Mouse (Mus musculus): Measurements from ENCODE around the gene Zranb3. TPM values are rescaled to one million over a fixed set of nuclear protein-coding genes. Genes with fewer than 3 reads are reported as not detected.

Gene Zranb3
- polyA plus RNA-seq, 1 experiment from 2014 or later: 1.4 TPM

DNA sequence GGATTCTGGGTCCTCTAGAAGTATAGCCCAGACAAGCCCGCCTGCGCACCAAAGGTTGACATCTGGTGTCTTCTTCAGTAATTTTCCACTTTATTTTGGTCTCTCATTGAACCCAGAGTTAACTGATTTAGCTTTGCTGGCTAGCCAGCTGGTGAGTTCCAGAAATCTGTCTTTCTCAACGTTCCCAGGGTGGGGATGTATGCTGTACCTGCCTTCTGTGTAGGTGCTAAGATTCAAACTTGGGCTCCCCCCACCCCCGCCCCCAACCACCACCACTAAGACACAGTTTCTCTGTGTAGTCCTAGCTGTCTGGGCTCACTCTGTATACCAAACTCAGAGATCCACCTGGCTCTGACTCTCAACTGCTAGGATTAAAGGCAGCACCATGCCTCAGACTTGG is 128.8 kb downstream of the Zranb3 start:
- H3K27me3 ChIP-seq (ENCODE audit: control insufficient read depth, insufficient read depth, low read length): no peaks in the 10 kb centered on the region
- TF ChIP-seq EP300 (optimal IDR thresholded peaks at IDR 0.05): no peak
- no peak for TF ChIP-seq CTCF (IDR thresholded peaks at IDR 0.05; ENCODE audit: low read depth)
- H3K4me3 ChIP-seq (ENCODE audit: low read depth, low read length): no peak overlapping the region
- no peak overlapping the region for H3K27ac ChIP-seq (replicated peaks)
- no peak overlapping the region for H3K4me2 ChIP-seq (replicated peaks; ENCODE audit: low read depth)
- H3K9me3 ChIP-seq (ENCODE audit: control insufficient read depth, low read length): no peaks in the 10 kb centered on the region
- WGBS: 89% methylated on average over 4 of the region's 4 CpGs
- ATAC-seq (ENCODE audit: low FRiP score, low TSS enrichment) (no peak), DNase-seq (ENCODE audit: low spot score) (no peak)
- H3K4me1 ChIP-seq (replicated peaks; ENCODE audit: control insufficient read depth, insufficient read depth): no peaks in the 10 kb centered on the region
- no peak overlapping the region for H3K9ac ChIP-seq (ENCODE audit: low read length)
- no peaks in the 10 kb centered on the region for H3K36me3 ChIP-seq (ENCODE audit: control insufficient read depth, insufficient read depth, low read length)

DNA sequence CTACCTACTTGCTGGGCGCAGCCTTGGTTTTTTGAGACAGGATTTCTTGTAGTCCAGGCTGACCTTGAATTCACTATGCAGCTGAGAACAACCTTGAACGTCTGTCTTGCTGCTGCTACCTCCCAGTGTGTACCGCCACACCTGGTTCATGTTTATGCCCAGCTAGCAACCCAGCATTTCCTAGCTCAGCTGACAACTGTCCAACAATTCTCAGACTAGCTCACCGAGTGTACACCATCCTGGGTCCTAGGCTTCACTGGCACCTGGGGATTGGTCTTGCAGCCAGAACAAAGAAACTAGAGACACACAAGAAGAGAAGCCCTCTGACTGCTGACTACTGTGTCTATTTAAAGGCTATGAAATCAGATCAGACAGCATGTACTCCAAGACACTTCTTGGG is 132.0 kb downstream of the Zranb3 start:
- no peaks in the 10 kb centered on the region for H3K27me3 ChIP-seq (ENCODE audit: control insufficient read depth, insufficient read depth, low read length)
- 81% methylated on average over 4 of the region's 4 CpGs for WGBS
- ATAC-seq (ENCODE audit: low FRiP score, low TSS enrichment): no peak

DNA sequence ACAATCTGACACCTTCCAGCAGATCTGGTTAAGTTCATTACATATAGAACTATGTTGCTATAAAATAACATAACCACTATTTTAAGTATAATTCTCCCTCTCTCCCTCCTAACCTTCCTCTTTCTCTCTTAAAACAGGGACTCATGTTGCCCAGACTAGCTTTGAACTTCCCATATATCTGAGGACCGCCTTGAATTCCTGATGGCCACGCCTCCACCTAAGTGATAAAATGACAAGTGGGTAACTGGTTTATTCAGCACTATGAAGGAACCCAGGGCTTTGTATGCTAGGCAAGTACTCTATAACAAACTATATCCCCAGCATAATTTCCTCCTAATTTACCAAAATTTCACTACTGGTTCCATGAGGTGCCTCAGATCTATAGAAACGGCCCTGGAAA is 139.5 kb downstream of the Zranb3 start:
- H3K9ac ChIP-seq (ENCODE audit: low read length): no peak overlapping the region
- no peak overlapping the region for H3K27ac ChIP-seq (replicated peaks)
- no peak overlapping the region for H3K4me2 ChIP-seq (replicated peaks; ENCODE audit: low read depth)
- no peak for TF ChIP-seq EP300 (optimal IDR thresholded peaks at IDR 0.05)
- no peak for TF ChIP-seq CTCF (IDR thresholded peaks at IDR 0.05; ENCODE audit: low read depth)
- no peaks in the 10 kb centered on the region for H3K27me3 ChIP-seq (ENCODE audit: control insufficient read depth, insufficient read depth, low read length)
- 82% methylated on average over 3 of the region's 3 CpGs for WGBS
- H3K9me3 ChIP-seq (ENCODE audit: control insufficient read depth, low read length): no peaks in the 10 kb centered on the region
- no peaks in the 10 kb centered on the region for H3K36me3 ChIP-seq (ENCODE audit: control insufficient read depth, insufficient read depth, low read length)
- H3K4me1 ChIP-seq (replicated peaks; ENCODE audit: control insufficient read depth, insufficient read depth): no peaks in the 10 kb centered on the region
- H3K4me3 ChIP-seq (ENCODE audit: low read depth, low read length): no peak overlapping the region
- no peak for ATAC-seq (ENCODE audit: low FRiP score, low TSS enrichment)
- no peak for DNase-seq (ENCODE audit: low spot score)

More for the DNA sequence above, 132.0 kb downstream of the Zranb3 start:
- H3K4me3 ChIP-seq (ENCODE audit: low read depth, low read length): no peak overlapping the region
- no peaks in the 10 kb centered on the region for H3K36me3 ChIP-seq (ENCODE audit: control insufficient read depth, insufficient read depth, low read length)
- H3K9ac ChIP-seq (ENCODE audit: low read length): no peak overlapping the region
- TF ChIP-seq EP300 (optimal IDR thresholded peaks at IDR 0.05): no peak
- no peak for TF ChIP-seq CTCF (IDR thresholded peaks at IDR 0.05; ENCODE audit: low read depth)
- H3K27ac ChIP-seq (replicated peaks): no peak overlapping the region
- no peak for DNase-seq (ENCODE audit: low spot score)
- no peaks in the 10 kb centered on the region for H3K4me1 ChIP-seq (replicated peaks; ENCODE audit: control insufficient read depth, insufficient read depth)
- no peaks in the 10 kb centered on the region for H3K9me3 ChIP-seq (ENCODE audit: control insufficient read depth, low read length)
- no peak overlapping the region for H3K4me2 ChIP-seq (replicated peaks; ENCODE audit: low read depth)

DNA sequence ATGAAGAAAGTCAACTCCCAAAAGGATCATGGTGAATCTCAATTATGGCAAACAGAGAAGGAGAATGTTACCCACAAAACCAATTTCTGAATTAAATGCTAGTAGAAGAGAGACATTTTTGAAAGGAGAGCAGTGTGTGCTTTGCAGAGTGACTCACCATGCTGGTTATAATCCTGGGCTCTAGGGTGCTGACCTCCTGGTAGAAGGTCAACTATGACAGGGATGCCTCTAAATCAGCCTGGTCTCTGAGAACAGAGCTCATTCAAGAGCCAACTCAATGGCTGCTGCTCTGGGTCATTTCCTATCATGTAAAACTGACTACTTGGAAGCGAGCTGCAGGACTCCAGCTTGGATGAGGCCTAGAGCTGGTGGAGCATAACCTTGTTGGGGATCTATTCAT is 141.7 kb downstream of the Zranb3 start:
- Histone ChIP-seq H3K9me3 (ENCODE audit: control insufficient read depth, low read length) (no peaks in the 10 kb centered on the region), H3K4me3 (ENCODE audit: low read depth, low read length) (no peak overlapping the region), H3K4me1 (replicated peaks; ENCODE audit: control insufficient read depth, insufficient read depth) (no peaks in the 10 kb centered on the region), H3K4me2 (replicated peaks; ENCODE audit: low read depth) (no peak overlapping the region), H3K27me3 (ENCODE audit: control insufficient read depth, insufficient read depth, low read length) (no peaks in the 10 kb centered on the region), H3K9ac (ENCODE audit: low read length) (no peak overlapping the region), H3K36me3 (ENCODE audit: control insufficient read depth, insufficient read depth, low read length) (no peaks in the 10 kb centered on the region), H3K27ac (replicated peaks) (no peak overlapping the region)
- 93% methylated on average over 1 of the region's 1 CpGs for WGBS
- ATAC-seq (ENCODE audit: low FRiP score, low TSS enrichment): no peak
- DNase-seq (ENCODE audit: low spot score): no peak
- TF ChIP-seq CTCF (IDR thresholded peaks at IDR 0.05; ENCODE audit: low read depth): no peak
- TF ChIP-seq EP300 (optimal IDR thresholded peaks at IDR 0.05): no peak

DNA sequence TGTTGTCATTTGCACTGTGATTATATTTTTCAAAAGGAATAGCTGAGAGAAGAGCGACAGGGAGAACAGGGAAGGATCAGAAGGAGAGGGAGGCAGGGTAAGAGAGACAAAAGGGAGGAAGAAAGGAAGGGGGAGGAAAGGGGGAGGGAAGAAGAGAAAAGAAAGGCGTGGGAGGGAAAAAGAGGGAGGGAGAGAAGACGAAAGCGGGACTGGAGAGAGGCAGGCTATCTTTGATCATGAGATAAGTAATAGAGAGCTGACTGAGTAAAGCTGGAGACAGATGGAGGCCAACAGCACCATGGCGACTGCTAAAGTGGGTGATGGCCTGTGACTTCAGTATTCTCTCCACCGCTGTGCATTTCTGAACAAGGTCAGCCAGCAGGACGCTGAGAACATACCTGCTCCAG is 143.5 kb downstream of the Zranb3 start:
- Histone ChIP-seq H3K27me3 (ENCODE audit: control insufficient read depth, insufficient read depth, low read length) (no peaks in the 10 kb centered on the region), H3K9me3 (ENCODE audit: control insufficient read depth, low read length) (no peaks in the 10 kb centered on the region), H3K36me3 (ENCODE audit: control insufficient read depth, insufficient read depth, low read length) (no peaks in the 10 kb centered on the region), H3K4me2 (replicated peaks; ENCODE audit: low read depth) (no peak overlapping the region), H3K27ac (replicated peaks) (no peak overlapping the region), H3K9ac (ENCODE audit: low read length) (no peak overlapping the region), H3K4me3 (ENCODE audit: low read depth, low read length) (no peak overlapping the region), H3K4me1 (replicated peaks; ENCODE audit: control insufficient read depth, insufficient read depth) (no peaks in the 10 kb centered on the region)
- ATAC-seq (ENCODE audit: low FRiP score, low TSS enrichment): no peak
- WGBS: 49% methylated on average over 7 of the region's 7 CpGs
- TF ChIP-seq CTCF (IDR thresholded peaks at IDR 0.05; ENCODE audit: low read depth) (no peak), EP300 (optimal IDR thresholded peaks at IDR 0.05) (no peak)
- DNase-seq (ENCODE audit: low spot score): no peak

DNA sequence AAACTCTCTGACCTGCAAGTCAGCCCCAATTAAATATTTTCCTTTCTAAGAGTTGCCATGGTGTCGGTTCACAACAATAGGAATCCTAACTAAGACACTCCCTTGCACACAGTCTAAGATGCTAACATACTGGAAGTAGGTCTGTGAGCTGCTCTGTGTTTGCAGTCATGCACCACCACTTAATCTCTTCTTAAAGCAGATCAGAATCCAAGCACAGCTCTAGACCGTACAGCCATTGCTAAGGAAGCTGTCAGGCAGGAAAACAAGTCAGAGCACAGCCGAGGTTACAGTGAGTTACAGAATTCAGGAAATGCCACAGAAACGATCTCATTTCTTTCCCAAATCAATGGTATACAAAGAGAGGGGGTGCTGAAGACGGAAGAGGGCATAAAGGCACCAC is 144.0 kb downstream of the Zranb3 start:
- H3K36me3 ChIP-seq (ENCODE audit: control insufficient read depth, insufficient read depth, low read length): no peaks in the 10 kb centered on the region
- H3K9ac ChIP-seq (ENCODE audit: low read length): peak overlapping the region; percentile 23; the same call in 1 of the 2 replicates
- no peak overlapping the region for H3K4me2 ChIP-seq (replicated peaks; ENCODE audit: low read depth)
- H3K4me3 ChIP-seq (ENCODE audit: low read depth, low read length): no peak overlapping the region
- 27% methylated on average over 5 of the region's 5 CpGs for WGBS
- no peak overlapping the region; the same call in 1 of the 2 replicates for H3K27ac ChIP-seq (replicated peaks)
- H3K9me3 ChIP-seq (ENCODE audit: control insufficient read depth, low read length): no peaks in the 10 kb centered on the region
- ATAC-seq (ENCODE audit: low FRiP score, low TSS enrichment): no peak
- no peaks in the 10 kb centered on the region for H3K4me1 ChIP-seq (replicated peaks; ENCODE audit: control insufficient read depth, insufficient read depth)
- no peaks in the 10 kb centered on the region for H3K27me3 ChIP-seq (ENCODE audit: control insufficient read depth, insufficient read depth, low read length)
- TF ChIP-seq CTCF (IDR thresholded peaks at IDR 0.05; ENCODE audit: low read depth) (no peak), EP300 (optimal IDR thresholded peaks at IDR 0.05) (no peak)
- DNase-seq (ENCODE audit: low spot score): no peak
